Mouse (Mus musculus): ENCODE measurements around the gene Pcyox1. TPM values are rescaled to one million over a fixed set of nuclear protein-coding genes. Genes with fewer than 3 reads are reported as not detected.

The Pcyox1 gene
- polyA plus RNA-seq, 1 experiment = 49.3 TPM

DNA sequence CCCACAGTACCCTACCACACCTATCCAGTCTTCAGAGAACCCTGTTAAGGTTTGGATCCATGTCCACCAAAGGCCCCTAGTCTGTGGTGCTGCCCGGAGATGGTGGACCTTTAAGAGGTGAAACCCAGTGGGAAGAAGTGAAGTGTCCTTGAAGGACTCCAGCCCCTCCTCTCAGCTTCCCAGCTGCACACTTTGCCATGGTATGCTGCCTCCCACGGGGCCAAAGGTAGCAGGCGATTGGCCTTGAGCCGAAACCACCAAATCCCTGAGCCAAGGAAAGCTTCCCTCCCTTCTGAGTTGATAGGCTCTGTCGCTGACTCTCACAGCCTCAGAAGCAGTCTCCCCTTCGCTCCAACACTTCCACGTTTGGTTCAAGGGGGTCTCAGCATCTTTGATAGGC is 36.3 kb downstream of the Pcyox1 start:
- TF ChIP-seq GATA1 (IDR thresholded peaks at IDR 0.05; ENCODE audit: low read length) = no peak

DNA sequence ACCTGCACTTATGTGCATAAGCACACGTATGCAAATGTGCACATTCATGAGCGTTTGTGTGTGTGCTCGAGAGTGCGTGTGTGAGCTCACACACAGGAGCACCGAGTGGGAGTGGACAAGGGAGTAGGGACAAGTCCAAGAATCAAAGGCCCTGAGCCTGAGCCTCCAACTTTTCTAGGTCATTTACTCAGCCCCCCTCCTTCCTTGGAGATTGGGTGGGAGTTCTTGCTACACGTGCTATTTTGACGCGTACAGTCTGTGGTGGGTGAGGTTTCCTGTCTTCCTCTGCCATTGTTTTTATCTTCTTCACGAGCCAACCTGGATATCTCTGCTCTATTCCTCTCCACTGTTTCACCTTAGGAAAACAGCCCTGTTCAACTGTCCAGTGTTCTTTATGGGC is 40.0 kb downstream of the Pcyox1 start:
- TF ChIP-seq GATA1 (IDR thresholded peaks at IDR 0.05; ENCODE audit: low read length) = no peak

DNA sequence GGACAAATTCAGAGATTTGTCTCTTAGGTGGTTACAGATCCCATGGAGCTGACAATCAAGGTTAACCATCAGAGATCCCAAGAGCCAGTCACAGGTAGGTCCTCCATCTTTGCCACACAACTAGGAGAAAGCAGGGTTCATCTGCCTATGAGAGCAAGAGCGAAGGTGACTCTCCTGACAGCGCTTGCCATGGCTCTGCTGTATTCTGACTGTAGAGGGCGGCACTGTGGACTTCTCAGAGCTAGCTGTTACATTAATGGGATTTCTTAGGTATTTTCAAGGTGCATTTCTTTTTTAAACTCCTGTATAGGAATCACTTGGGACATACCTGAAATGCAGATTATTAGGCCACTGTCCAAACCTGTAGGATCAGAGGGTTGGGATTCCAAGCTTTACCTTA is 42.0 kb downstream of the Pcyox1 start:
- TF ChIP-seq GATA1 (IDR thresholded peaks at IDR 0.05; ENCODE audit: low read length) = no peak

- no peak for TF ChIP-seq GATA1 (IDR thresholded peaks at IDR 0.05; ENCODE audit: low read length)
Observed at GRCm38 (mm10) chr6:86349257-86349656, 47.7 kb downstream of the Pcyox1 start.

GRCm38 (mm10) chr6:86346063-86346462 is 50.9 kb downstream of the Pcyox1 start:
- no peak for TF ChIP-seq GATA1 (IDR thresholded peaks at IDR 0.05; ENCODE audit: low read length)

- no peak for TF ChIP-seq GATA1 (IDR thresholded peaks at IDR 0.05; ENCODE audit: low read length)
Observed at GRCm38 (mm10) chr6:86343656-86344055, 53.3 kb downstream of the Pcyox1 start.

Other genes with a start within 250 kb of the Pcyox1 start
- 37.4 and 56.3 TPM in 2 replicates for gene Tgfa, start 201.9 kb downstream of the Pcyox1 start, polyA plus RNA-seq (2012)
- gene Fam136a, start 31.5 kb downstream of the Pcyox1 start, polyA plus RNA-seq (2012) = 40.8 and 47.3 TPM in 2 replicates
- 13.3 and 23.1 TPM in 2 replicates for gene Snrpg, start 25.9 kb downstream of the Pcyox1 start, polyA plus RNA-seq (2012)
- gene Tia1, start 7.1 kb upstream of the Pcyox1 start, polyA plus RNA-seq (2012) = 30.7 and 51.3 TPM in 2 replicates
- gene Gm44790, start 29.5 kb upstream of the Pcyox1 start, polyA plus RNA-seq (2012) = 1.7 TPM in 1 of 2 replicates, not detected in the other
- gene C87436, start 41.2 kb upstream of the Pcyox1 start, polyA plus RNA-seq (2012) = 4.4 and 5.3 TPM in 2 replicates
- gene Pcbp1, start 129.2 kb upstream of the Pcyox1 start, polyA plus RNA-seq (2012) = 1,294 and 1,658 TPM in 2 replicates
- not detected in 2 replicates for gene Asprv1, start 231.0 kb upstream of the Pcyox1 start, polyA plus RNA-seq (2012)

All from G1E-ER4 (cell line).